Mouse (Mus musculus) adrenal gland, postnatal 36 days (tissue): ENCODE results near the gene Gm3460. TPM values are rescaled to one million over a fixed set of nuclear protein-coding genes. Genes with fewer than 3 reads are reported as not detected.
"Not testable (repeated sequence)": the region's sequence is repeated elsewhere in the genome, so short reads cannot be mapped to it uniquely, and the experiment has no call there.

Experiments used
- DNase-seq, 2 experiments: peaks; one replicate each; pipeline ENCODE4 v3.0.0; 2021; ENCODE audit warnings: mixed read lengths in 1 of 2
- long read RNA-seq, 2 experiments: library from polyadenylated mRNA; stranded (forward); transcript quantifications; one replicate each; pipeline ENCODE4 v2.0.0; 2021; ENCODE audit warnings: borderline sequencing depth in 2 of 2
- total RNA-seq, 2 experiments: library from RNA; stranded (reverse); gene quantifications; 2 replicates each; pipeline ENCODE4 v1.2.3; 2021

The Gm3460 gene
- not detected for total RNA-seq
- long read RNA-seq, experiment 1 = 0 reads
- long read RNA-seq, experiment 2 = 0 reads

DNA sequence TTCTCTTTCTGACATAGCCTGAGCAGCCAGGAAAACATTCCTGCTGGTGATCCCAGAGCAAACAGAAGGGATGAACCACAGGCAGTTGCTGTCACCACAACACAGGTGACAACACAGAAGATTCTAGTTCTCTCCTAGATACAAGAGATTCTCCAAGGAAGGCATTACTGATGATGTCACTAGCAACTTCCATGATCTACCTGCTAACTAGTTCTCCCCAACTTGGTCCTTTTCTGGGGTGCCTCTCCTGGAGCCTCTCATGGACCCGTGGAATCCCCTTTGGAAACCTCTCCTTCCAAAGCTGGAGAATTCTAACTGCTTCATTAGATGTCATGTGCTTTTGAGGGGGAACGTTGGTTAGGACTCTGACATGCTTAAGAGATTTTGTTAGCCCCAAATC, at the start of gene Gm3460:
TSS of gene Gm3460 (minus strand) at position 101 of the 400 bp plus-strand sequence.
- not testable (repeated sequence) for DNase-seq

DNA sequence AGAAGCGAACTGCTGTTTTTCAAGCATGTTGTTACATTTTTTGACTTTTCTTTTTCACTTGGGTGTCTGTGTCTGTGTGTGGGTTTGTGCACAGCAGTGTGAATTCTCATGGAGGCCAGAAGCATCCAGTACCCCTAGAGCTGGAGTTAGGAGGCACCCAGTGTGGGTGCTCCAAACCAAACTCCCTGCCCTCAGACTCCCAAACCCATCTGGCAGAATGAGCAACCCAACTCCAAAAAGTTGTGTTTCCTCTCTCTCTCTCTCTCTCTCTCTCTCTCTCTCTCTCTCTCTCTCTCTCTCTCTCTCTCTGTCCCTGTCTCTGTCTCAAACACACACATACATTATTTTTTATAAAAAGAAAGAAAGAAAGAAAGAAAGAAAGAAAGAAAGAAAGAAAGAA, 15.8 kb downstream of the Gm3460 start:
- DNase-seq = peak in 1 of 2 experiments; percentile 1

DNA sequence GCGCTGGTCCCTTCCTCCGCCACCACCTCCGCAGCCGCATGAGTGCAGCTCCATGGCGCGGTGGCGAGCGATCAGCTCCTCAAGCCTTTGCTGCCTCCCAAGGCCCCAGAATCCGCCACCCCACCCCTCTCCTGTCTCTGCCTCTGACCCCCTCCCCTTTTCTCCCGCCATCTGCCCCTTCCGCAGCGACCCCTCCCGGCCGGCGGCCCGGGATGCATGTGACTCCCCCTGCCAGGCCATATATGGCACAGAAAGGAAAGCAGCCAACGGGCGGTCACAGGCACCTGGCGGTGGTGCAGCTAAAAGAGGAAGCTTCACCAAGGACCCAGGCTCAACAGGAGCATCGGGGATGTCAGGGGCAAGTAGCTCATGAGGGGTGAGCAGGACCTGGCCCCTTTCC, 17.2 kb downstream of the Gm3460 start:
- not testable (repeated sequence) for DNase-seq

DNA sequence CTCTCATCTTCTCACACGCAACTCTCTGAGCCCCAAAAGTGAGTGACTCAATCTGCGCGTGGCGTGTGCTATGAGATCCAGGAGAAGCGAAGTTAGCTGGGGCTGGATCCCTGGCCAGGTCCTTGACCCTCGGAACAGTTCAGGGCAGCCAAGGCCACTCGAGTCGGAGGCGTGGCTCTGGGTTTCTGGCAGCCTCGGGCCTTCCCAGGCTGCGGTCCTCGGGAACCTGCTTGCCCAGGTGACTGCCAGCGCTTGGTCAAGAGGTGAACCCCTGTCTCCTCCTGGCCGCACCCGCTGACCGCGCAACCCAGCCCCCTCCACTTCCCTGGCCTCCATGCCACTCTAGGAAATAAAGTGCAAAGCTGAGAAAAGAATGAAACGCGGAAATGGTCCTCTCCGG, 17.7 kb downstream of the Gm3460 start:
- DNase-seq = peak in 1 of 2 experiments; percentile 0

DNA sequence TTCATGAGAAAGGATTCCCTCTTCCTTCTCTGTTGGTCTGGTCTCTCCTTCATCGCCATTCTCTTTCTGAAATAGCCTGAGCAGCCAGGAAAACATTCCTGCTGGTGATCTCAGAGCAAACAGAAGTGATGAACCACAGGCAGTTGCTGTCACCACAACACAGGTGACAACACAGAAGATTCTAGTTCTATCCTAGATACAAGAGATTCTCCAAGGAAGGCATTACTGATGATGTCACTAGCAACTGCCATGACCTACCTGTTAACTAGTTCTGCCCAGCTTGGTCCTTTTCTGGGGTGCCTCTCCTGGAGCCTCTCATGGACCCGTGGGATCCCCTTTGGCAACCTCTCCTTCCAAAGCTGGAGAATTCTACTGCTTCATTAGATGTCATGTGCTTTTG, 31.7 kb downstream of the Gm3460 start, which contains the start of gene Gm3629:
TSS of gene Gm3629 (minus strand) at position 101 of the 400 bp plus-strand sequence.
- not testable (repeated sequence) for DNase-seq

Other genes starting within 250 kb of the Gm3460 start
- gene Gm16440, start 232.1 kb downstream of the Gm3460 start, total RNA-seq = not detected
- gene Gm3591, start 209.9 kb downstream of the Gm3460 start, total RNA-seq = under 1 TPM in 1 of 2 experiments, not detected in 1; 0.16 TPM
- not detected for gene Gm3594, start 177.8 kb downstream of the Gm3460 start, total RNA-seq
- gene Gm8356, start 85.1 kb downstream of the Gm3460 start, total RNA-seq = not detected
- gene Gm3629, start 31.8 kb downstream of the Gm3460 start, total RNA-seq = under 1 TPM in 1 of 2 experiments, not detected in 1; 0.30 TPM
- not detected for gene Gm10251, start 61.8 kb upstream of the Gm3460 start, total RNA-seq
- gene Gm8050, start 97.8 kb upstream of the Gm3460 start, total RNA-seq = not detected
- under 1 TPM in 1 of 2 experiments, not detected in 1; 0.20 TPM for gene Gm3636, start 119.9 kb upstream of the Gm3460 start, total RNA-seq
- gene Gm8362, start 152.0 kb upstream of the Gm3460 start, total RNA-seq = not detected
- not detected for gene Gm3642, start 217.9 kb upstream of the Gm3460 start, total RNA-seq